Mouse (Mus musculus): ENCODE measurements at regions not wholly inside any gene's neighbourhood (a gene's known extent, or its start where the extent isn't known, plus 50 kb on each side); places are given as distances from the start of the nearest gene placed in this dataset.

DNA sequence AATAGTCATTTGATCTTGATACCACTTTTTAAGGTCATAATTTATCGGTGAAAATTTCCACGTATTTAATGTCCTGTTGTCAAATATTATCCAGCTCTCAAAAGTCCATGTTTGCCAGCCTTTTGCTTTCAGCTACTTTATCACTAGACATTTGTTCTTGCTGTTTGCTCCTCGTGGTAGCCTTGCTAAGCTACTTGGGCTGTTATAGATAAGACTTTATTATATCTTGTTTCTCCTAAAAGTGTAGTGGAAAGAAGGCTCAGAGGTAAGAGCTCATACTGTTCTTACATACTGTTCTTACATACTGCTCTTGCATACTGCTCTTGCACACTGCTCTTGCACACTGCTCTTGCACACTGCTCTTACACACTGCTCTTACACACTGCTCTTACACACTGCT is 93.3 kb upstream of the Mon1b start:
- TF ChIP-seq CTCF (IDR thresholded peaks at IDR 0.05; ENCODE audit: low read depth) (no peak), EP300 (optimal IDR thresholded peaks at IDR 0.05) (no peak)

Data from stomach, postnatal 0 days (tissue).